Mouse (Mus musculus) T-cell, adult 2 months (primary cell): ENCODE measurements around the gene Cmtm1.
"Not testable (repeated sequence)": the region's sequence is repeated elsewhere in the genome, so short reads cannot be mapped to it uniquely, and the experiment has no call there.

Experiments
- DNase-seq: peaks from one replicate; pipeline ENCODE4 v3.0.0; 2022; ENCODE audit warnings: low spot score

The Cmtm1 gene

DNA sequence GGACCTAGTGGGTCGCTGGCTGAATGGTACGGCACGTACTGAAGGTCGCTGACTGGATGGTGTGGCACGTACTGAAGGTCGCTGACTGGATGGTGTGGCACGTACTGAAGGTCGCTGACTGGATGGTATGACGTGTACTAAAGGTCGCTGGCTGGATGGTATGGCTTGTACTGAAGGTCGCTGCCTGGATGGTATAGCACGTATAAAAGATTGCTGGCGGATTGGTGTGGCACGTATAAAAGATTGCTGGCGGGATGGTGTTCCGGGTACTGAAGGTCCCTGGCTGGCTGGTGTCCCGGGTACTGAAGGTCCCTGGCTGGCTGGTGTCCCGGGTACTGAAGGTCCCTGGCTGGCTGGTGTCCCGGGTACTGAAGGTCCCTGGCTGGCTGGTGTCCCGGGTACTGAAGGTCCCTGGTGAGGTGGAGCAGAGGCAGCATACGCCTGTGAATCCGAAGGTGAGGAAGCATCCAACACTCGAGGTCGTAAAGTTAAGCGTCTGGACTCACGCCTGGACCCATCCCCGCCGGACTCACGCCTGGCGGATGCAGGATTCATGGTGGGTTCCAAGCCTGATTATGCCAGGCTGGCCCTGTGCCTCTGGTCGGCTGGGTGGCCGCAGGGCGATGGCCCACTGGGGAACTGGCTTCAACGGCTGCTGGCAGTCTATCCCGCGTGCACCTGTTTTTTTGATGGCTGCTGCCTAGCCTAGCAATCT, at the start of gene Cmtm1, which contains the start of gene Gm45711:
Cmtm1 (minus strand) TSS at position 705 of the 715 bp plus-strand sequence.
Gm45711 (minus strand) TSS at position 641 of the 715 bp plus-strand sequence.
- not testable (repeated sequence) for DNase-seq

DNA sequence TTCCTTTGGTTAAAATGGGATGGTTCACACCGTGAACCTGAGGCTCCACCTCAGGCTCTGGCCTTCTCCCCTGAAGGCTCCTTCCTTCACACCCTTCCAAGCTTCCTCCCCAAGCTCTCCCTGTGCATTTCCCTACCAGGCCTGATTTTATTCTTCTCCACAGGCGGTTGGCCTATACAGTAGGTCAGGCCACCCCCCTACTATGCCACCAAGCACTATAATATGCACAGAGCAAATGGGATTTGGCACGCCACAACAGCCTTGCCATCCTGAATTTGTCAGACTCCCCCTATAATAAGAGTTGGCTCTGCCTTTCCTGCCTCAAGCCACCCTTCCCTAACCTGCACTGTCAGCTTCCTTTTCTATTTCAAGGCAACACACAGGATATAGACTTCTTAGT, 48.7 kb upstream of the Cmtm1 start:
- DNase-seq = no peak

- DNase-seq = no peak
These were observed 44.6 kb upstream of the Cmtm1 start for GRCm38 (mm10) chr8:104354504-104354903.

DNA sequence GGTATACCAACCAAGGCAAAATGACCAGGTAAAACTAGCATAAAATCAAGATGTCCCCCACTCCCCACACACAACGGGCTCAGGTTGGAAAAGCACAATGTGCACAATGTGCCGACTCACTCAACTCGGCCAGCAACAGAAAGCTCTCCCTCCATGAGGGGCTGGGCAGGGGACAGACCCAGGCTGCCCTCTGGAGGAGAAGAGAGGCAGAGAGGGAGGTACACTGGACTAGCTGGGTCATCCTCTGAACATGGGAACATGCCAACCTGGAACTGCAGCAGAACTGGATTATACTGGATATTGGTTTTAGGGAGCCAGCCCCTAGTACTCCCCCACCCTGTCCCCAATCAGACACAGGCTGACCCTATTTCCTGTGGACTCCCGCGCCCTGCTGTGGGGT, 43.2 kb upstream of the Cmtm1 start:
- DNase-seq = no peak

- no peak for DNase-seq
These were observed 40.1 kb upstream of the Cmtm1 start for GRCm38 (mm10) chr8:104350047-104350446.

DNA sequence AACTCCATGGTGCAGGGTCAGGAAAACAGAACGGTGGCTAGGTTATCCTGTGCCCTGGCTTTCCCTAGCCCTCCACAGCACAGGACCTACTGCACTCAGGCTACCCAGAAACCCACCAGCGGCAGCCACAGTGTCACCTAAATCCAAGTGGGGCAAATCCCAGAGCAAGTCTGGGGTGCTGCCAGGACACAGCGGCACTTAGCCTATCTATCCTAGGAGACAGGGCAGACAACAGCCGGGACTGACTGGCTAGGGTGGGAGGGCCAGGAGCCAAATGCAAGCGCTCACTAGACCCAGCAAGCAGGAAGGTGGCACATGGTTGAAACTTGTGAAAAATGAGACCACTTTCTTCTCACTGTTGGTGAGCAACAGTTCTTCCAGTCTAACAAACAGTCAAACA, 39.0 kb upstream of the Cmtm1 start:
- no peak for DNase-seq

- no peak for DNase-seq
These were observed 36.8 kb upstream of the Cmtm1 start for GRCm38 (mm10) chr8:104346706-104347105.

GRCm38 (mm10) chr8:104344622-104345021, 34.7 kb upstream of the Cmtm1 start:
- no peak for DNase-seq

GRCm38 (mm10) chr8:104343957-104344356, 34.0 kb upstream of the Cmtm1 start:
- peak; percentile 71 for DNase-seq

GRCm38 (mm10) chr8:104342426-104342825, 32.5 kb upstream of the Cmtm1 start:
- no peak for DNase-seq

- DNase-seq = no peak
These were observed 31.7 kb upstream of the Cmtm1 start for GRCm38 (mm10) chr8:104341678-104342077.

- DNase-seq = no peak
These were observed 31.2 kb upstream of the Cmtm1 start for GRCm38 (mm10) chr8:104341106-104341561.

DNA sequence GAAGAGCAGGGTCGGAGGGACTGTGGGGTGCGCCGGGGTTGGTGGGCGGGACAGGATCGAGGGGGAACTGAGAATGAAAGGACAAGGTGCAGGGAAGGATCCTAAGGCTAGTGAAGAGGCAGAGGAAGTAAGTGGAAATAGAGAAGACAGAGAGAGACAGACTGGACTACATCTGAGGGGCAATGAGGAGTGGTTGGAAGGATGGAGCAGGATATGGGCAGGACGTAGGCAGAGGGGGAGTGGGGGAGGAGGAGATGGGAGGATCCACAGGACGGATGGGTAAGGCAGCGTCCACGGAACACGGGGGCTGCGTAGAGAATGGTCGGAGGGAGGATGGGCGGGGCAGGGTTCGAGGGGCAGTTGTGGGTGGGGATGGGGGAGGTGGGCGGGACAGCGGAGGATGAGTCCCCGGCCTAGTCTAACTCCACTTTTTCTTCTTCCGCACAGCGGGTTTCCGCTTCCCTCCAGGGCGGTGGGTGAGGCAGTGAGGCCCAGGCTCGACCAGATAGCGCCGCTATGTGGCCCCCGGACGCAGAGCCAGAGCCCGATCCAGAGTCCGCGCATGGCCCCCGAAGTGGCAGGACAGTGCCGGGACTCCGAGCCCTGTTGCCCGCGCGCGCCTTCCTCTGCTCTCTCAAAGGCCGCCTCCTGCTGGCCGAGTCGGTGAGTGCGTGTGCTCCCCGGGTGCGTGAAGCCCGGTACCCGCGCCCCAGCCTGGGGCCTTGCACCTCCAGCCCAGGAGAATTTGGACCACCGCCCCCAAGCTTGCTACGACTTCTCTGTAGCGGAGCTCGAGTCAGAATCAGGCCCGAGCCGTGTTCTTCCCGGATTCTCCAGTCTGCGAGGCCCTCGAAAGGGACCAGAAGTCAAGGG, 30.5 kb upstream of the Cmtm1 start:
- peak; percentile 73 for DNase-seq

- DNase-seq = no peak
These were observed 30.0 kb upstream of the Cmtm1 start for GRCm38 (mm10) chr8:104339983-104340232.

DNA sequence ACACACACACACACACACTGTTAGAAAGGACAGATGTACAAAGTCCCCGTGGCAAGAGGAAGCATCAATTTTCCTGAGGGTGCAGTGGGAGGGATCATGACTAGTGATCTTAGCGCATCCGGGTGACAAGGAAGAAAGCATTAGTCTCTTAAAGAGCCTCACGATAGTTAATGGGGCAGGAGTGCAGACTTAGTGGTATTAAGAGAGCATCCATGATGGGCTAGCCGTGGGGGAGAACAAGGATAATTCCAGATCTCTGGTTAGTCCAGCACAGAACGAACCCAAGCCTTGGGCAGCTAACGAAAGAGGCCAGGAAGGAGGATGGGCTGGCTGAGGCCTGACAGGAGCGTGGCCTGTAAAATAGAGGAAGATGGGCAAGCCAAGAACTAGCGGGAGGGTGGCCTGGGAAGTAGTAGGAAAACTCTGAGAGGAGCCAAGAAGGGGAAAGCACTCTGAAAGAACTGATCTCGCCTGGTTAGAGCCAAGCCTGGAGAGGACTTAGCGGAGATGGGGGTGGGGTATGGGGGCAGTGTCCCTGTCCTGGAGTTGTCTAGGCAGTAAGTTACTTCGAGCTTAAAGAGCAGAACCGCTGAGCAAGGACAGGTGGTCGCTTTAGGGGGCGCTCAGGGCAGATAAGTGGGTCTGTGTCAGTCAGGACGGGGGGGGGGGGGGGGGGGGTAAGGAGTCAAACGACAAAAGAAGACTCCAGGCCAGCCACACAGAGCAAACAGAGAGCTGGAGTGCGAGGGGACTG, 29.5 kb upstream of the Cmtm1 start, which contains the start of gene Cmtm3:
Cmtm3 (plus strand) TSS at position 182 of the 754 bp plus-strand sequence.
- no peak for DNase-seq

DNA sequence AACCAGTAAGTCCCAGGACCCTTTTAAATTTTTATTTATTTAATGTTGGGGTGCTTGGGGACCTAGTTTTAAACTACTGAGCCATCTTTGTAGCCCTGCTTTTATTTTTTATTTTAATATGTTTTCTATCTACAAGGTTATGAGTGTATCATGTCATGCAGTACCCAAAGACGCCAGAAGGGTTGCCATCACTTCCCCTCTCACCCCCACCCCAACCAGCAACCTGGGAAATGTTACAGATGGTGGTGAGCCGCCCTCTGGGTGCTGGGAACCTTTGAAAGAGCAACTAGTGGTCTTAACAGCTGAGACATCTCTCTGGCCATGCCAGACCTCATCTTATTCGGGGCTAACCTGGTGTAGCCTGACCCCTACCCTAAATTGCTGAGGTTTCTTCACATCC, 27.9 kb upstream of the Cmtm1 start:
- DNase-seq = peak; percentile 30

DNA sequence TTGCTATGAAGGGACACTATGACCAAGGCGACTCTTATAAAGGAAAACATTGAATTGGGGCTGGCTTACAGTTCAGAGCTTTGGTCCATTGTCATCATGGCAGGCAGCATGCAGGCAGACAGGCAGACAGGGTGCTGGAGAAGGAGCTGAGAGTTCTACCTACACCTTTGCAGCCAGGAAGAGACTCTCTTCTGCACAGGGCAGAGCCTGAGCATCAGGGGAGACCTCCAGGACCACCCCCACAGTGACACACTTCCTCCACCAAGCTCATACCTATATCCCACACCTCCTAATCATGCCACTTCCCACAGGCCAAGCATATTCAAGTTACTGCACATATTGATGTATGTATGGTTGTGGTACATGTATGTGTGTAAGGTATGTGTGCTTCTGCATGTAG, 26.9 kb upstream of the Cmtm1 start:
- no peak for DNase-seq

GRCm38 (mm10) chr8:104334196-104334595, 24.3 kb upstream of the Cmtm1 start:
- no peak for DNase-seq

DNA sequence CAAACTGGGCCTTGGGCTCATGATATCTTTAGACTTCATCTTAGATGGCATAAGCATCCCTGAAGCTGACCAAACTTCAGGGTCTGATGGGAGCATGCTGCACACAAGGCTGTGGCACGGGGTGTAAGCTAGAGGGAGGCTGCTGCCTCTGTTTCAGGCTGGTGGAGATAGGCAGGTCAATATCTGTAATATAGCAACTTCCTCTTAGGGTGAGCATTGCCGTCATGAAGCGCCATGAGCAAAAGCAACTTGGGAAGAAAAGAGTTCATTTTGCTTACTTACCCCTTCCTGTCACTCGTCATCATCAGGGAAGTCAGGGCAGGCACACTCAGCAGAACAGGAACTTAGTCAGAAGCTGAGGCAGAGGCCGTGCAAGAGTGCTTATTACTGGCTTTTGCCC, 23.8 kb upstream of the Cmtm1 start:
- no peak for DNase-seq

DNA sequence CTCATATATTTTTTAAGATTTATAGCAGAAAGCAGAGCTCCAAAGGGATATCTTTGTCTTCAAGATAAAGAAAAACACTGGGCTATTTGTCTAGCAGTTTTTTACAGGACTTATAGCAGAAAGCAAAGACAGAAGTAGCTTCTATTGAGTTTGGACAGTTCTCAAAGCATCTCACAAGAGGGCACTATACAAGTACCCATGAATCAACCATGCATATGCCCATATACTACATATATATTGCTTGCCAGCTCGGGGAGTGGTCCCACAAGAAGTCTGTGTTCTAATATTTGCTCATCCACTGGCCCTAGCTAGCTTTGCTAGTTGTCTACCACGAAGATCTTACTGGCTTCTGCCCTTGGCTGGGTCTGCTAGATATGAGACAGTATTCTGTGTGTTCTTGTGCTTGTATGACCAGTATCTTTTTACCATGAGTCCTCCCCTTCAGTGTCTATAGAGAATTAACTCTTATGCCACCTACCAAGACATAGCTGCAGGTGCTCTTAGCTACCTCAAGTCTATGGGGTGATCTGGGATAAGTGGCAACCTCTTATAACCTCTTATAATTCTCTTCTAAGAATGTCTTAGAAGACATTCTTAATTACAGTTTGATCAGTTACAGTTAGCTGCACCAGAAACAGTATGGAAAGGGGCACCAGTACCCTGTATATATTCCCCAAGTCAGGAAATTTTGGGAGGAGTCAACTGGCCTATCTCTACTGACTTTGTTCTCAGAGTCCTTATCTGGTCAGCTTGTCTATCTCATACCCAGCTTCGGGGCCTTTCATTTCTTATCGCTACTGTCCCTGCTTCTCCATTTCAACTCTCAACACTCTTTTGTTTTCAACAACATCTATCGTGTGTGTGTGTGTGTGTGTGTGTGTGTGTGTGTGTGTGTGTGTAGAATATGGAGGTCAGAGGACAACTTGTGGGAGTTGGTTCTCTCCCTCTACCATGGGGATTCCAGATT, 23.0 kb upstream of the Cmtm1 start:
- DNase-seq = no peak

GRCm38 (mm10) chr8:104321930-104322329, 12.0 kb upstream of the Cmtm1 start, which contains the start of gene Cmtm2b:
Cmtm2b (plus strand) TSS chr8:104322230.
- DNase-seq = not testable (repeated sequence)
